Comparison of ENCODE assay signal across 18 mouse cellular contexts in the genomic region with DNA sequence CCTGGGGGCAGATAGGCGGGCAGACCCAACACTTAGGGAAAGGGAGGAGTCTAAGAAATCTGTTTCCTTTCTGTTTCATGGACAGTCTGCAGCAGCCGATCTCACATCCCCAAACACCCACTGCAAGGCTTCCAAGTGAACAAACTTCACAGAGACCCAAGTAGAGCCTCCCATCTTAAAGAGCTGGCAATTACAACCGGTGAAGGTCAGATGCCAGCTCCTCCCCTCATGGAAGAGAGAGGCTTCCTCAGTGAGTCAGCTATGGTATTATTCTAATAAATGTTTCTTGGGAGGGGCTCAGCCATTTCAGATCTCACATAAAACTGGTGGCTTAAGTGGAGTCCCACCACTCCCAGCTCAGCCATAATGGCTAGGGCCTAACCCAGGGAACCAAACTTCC. TPM values are rescaled to one million over a fixed set of nuclear protein-coding genes. Genes with fewer than 3 reads are reported as not detected.
DNase-seq lines count a peak whose midpoint lies in the region; ATAC-seq and TF ChIP-seq lines count a peak whose summit lies in the region.
"Had no signal": no experiment of that assay in that cellular context is flagged by ENCODE, and none has a peak within 500 bp of the region (broad histone marks: within the 10 kb centered on the region; RNA-seq: fewer than 3 reads in every experiment).

No protein-coding gene starts in this region.

- H3K4me3 ChIP-seq in liver, embryonic 15.5 days (replicated peaks) = no peak overlapping the region
- no peak overlapping the region for H3K4me3 ChIP-seq in liver, postnatal 0 days (ENCODE audit: low read depth, low read length)
- H3K4me3 ChIP-seq in embryonic facial prominence, embryonic 10.5 days = no peak overlapping the region
- H3K4me3 ChIP-seq in macrophage (ENCODE audit: inconsistent target) = no peak overlapping the region
- H3K4me3 ChIP-seq: hindbrain, embryonic 15.5 days; kidney, embryonic 15.5 days; lung, embryonic 15.5 days; midbrain, embryonic 12.5 days; neural tube, embryonic 12.5 days had no signal

- no peaks in the 10 kb centered on the region for H3K36me3 ChIP-seq in liver, embryonic 15.5 days (replicated peaks)
- no peaks in the 10 kb centered on the region for H3K36me3 ChIP-seq in liver, postnatal 0 days (replicated peaks; ENCODE audit: insufficient read depth, low read length)
- H3K36me3 ChIP-seq in embryonic facial prominence, embryonic 10.5 days (replicated peaks) = no peaks in the 10 kb centered on the region
- no peaks in the 10 kb centered on the region for H3K36me3 ChIP-seq in macrophage (ENCODE audit: inconsistent target)
- H3K36me3 ChIP-seq: hindbrain, embryonic 15.5 days; kidney, embryonic 15.5 days; lung, embryonic 15.5 days; midbrain, embryonic 12.5 days; neural tube, embryonic 12.5 days had no signal

- no peaks in the 10 kb centered on the region for H3K27me3 ChIP-seq in liver, embryonic 15.5 days
- H3K27me3 ChIP-seq in liver, postnatal 0 days (ENCODE audit: insufficient read depth, low read length) = no peaks in the 10 kb centered on the region
- peaks cover 56% of the 10 kb centered on the region for H3K27me3 ChIP-seq in embryonic facial prominence, embryonic 10.5 days (replicated peaks; ENCODE audit: low read depth, poor library complexity, severe bottlenecking)

- 0 out of 2 replicates have a peak overlapping the region, but pooled peaks have one; percentile 15 for H3K27ac ChIP-seq in liver, embryonic 15.5 days (replicated peaks)
- H3K27ac ChIP-seq in liver, postnatal 0 days (ENCODE audit: low read depth) = no peak overlapping the region
- peak overlapping the region; percentile 48; the same call in 1 of the 2 replicates for H3K27ac ChIP-seq in embryonic facial prominence, embryonic 10.5 days (replicated peaks)
- H3K27ac ChIP-seq in macrophage = peak overlapping the region; percentile 71
- H3K27ac ChIP-seq: hindbrain, embryonic 15.5 days; kidney, embryonic 15.5 days; lung, embryonic 15.5 days; midbrain, embryonic 12.5 days; neural tube, embryonic 12.5 days had no signal

- ATAC-seq in liver, embryonic 15.5 days (ENCODE audit: insufficient read depth) = no peak
- no peak for ATAC-seq in liver, postnatal 0 days
- ATAC-seq in inflammation-experienced regulatory T-cells, adult 6 months = no peak
- ATAC-seq: forebrain, embryonic 16.5 days; intestine, postnatal 0 days had no signal

- H3K4me1 ChIP-seq in liver, embryonic 15.5 days (replicated peaks) = peaks cover 99% of the 10 kb centered on the region
- H3K4me1 ChIP-seq in liver, postnatal 0 days (ENCODE audit: insufficient read depth) = peaks cover 87% of the 10 kb centered on the region
- peaks cover 27% of the 10 kb centered on the region for H3K4me1 ChIP-seq in embryonic facial prominence, embryonic 10.5 days

- 34% methylated on average over 3 of the region's 3 CpGs for whole genome bisulfite sequencing in liver, embryonic 15.5 days (ENCODE audit: insufficient replicate concordance)
- 26% methylated on average over 3 of the region's 3 CpGs for WGBS in liver, postnatal 0 days (ENCODE audit: insufficient replicate concordance)
- WGBS in embryonic facial prominence, embryonic 10.5 days = 77% methylated on average over 3 of the region's 3 CpGs
- WGBS in macrophage (ENCODE audit: missing documents) = 14% methylated on average over 3 of the region's 3 CpGs

- peaks cover 96% of the 10 kb centered on the region for H3K79me2 ChIP-seq in macrophage (ENCODE audit: inconsistent target)

- H3K9me3 ChIP-seq in liver, embryonic 15.5 days (replicated peaks) = no peaks in the 10 kb centered on the region
- no peaks in the 10 kb centered on the region for H3K9me3 ChIP-seq in liver, postnatal 0 days (ENCODE audit: low read length)
- H3K9me3 ChIP-seq in embryonic facial prominence, embryonic 10.5 days = no peaks in the 10 kb centered on the region
- H3K9me3 ChIP-seq: hindbrain, embryonic 15.5 days; kidney, embryonic 15.5 days; lung, embryonic 15.5 days; midbrain, embryonic 12.5 days; neural tube, embryonic 12.5 days had no signal

- no peak for TF ChIP-seq EP300 in liver, postnatal 0 days (IDR thresholded peaks at IDR 0.05; ENCODE audit: low read depth)

- H3K4me2 ChIP-seq in liver, embryonic 15.5 days = no peak overlapping the region
- no peak overlapping the region for H3K4me2 ChIP-seq in liver, postnatal 0 days (ENCODE audit: low read depth, low read length)
- H3K4me2 ChIP-seq: hindbrain, embryonic 15.5 days; kidney, embryonic 15.5 days; lung, embryonic 15.5 days; midbrain, embryonic 12.5 days; neural tube, embryonic 12.5 days had no signal

- no peak for TF ChIP-seq CTCF in liver, postnatal 0 days (IDR thresholded peaks at IDR 0.05; ENCODE audit: low read depth)

- DNase-seq in liver, postnatal 0 days = no peak
- peak; percentile 13 for DNase-seq in CD4-positive, CD25-positive, alpha-beta regulatory T cell, adult 2 months (ENCODE audit: low read depth, low spot score)
- no peak for DNase-seq in embryonic facial prominence, embryonic 10.5 days (ENCODE audit: low spot score)
- DNase-seq in layer of hippocampus, adult 8-10 months (ENCODE audit: low spot score in 2 of 2) = no peak
- DNase-seq: cerebellum, adult 8-10 months; heart, postnatal 4 days; liver; lung, postnatal 4 days had no signal

- no peak overlapping the region for H3K9ac ChIP-seq in liver, embryonic 15.5 days
- no peak overlapping the region for H3K9ac ChIP-seq in liver, postnatal 0 days (replicated peaks)
- H3K9ac ChIP-seq: hindbrain, embryonic 15.5 days; kidney, embryonic 15.5 days; lung, embryonic 15.5 days; midbrain, embryonic 12.5 days; neural tube, embryonic 12.5 days had no signal

RNA-seq across cellular contexts. Expression of a gene that starts 5.9 kb away (rescaled TPM):
- 2.9 and 3.0 TPM in 2 replicates for polyA plus RNA-seq in liver, embryonic 15.5 days (2015; fragmentation: Nextera tagmentation; extraction: Ambion mirVana)
- 1.3 and 2.3 TPM in 2 replicates for polyA plus RNA-seq in liver, postnatal 0 days (2015; fragmentation: Nextera tagmentation; extraction: Ambion mirVana)
- 0.24 and 0.26 TPM in 2 replicates for polyA plus RNA-seq in embryonic facial prominence, embryonic 10.5 days (2016; fragmentation: Nextera tagmentation; extraction: Ambion mirVana)
- 100 to 1,000 TPM in 3 of 26 experiments, 10 to 100 TPM in 21, 1 to 10 TPM in 2; 9.1 to 309 (median 31.2) TPM for total RNA-seq in macrophage (2018; cell fraction: chromatin; rRNA removed)
- total RNA-seq in macrophage (2018; cell fraction: cytosol; rRNA removed) = 10 to 100 TPM in 13 of 26 experiments, 1 to 10 TPM in 13; 4.6 to 56.9 (median 12.5) TPM
- 100 to 1,000 TPM in 1 of 26 experiments, 10 to 100 TPM in 15, 1 to 10 TPM in 10; 6.6 to 122 (median 16.8) TPM for total RNA-seq in macrophage (2018; cell fraction: nucleus; rRNA removed)
- 6.4 to 13.5 TPM (median 8.7 TPM) in 3 replicates for polyA plus RNA-seq in macrophage (2018)
- 1 to 10 TPM; 2.2 to 5.4 (median 3.0) TPM for polyA plus RNA-seq in inflammation-experienced regulatory T-cells, adult 6 months (2017; shearing (Covaris generic))
- 1 to 10 TPM; 1.6 to 3.6 (median 2.1) TPM for total RNA-seq in layer of hippocampus, adult 8-10 months (2022)

RNA-seq across cellular contexts. Expression of a gene that starts 28.8 kb away (rescaled TPM):
- 496 and 514 TPM in 2 replicates for polyA plus RNA-seq in liver, embryonic 15.5 days (2015; fragmentation: Nextera tagmentation; extraction: Ambion mirVana)
- 349 and 355 TPM in 2 replicates for polyA plus RNA-seq in liver, postnatal 0 days (2015; fragmentation: Nextera tagmentation; extraction: Ambion mirVana)
- polyA plus RNA-seq in embryonic facial prominence, embryonic 10.5 days (2016; fragmentation: Nextera tagmentation; extraction: Ambion mirVana) = 218 and 234 TPM in 2 replicates
- 1 to 10 TPM in 20 of 26 experiments, under 1 TPM in 4, not detected in 2; 0.65 to 9.7 (median 2.2) TPM for total RNA-seq in macrophage (2018; cell fraction: chromatin; rRNA removed)
- 10 to 100 TPM; 14.1 to 26.6 (median 18.8) TPM for total RNA-seq in macrophage (2018; cell fraction: cytosol; rRNA removed)
- total RNA-seq in macrophage (2018; cell fraction: nucleus; rRNA removed) = 10 to 100 TPM in 3 of 26 experiments, 1 to 10 TPM in 23; 2.0 to 27.2 (median 7.0) TPM
- polyA plus RNA-seq in macrophage (2018) = 5.1 to 28.7 TPM (median 17.8 TPM) in 3 replicates
- 1 to 10 TPM; 4.0 to 6.9 (median 6.6) TPM for polyA plus RNA-seq in inflammation-experienced regulatory T-cells, adult 6 months (2017; shearing (Covaris generic))
- total RNA-seq in layer of hippocampus, adult 8-10 months (2022) = 10 to 100 TPM; 41.0 to 46.7 (median 42.8) TPM
